Mouse (Mus musculus): ENCODE measurements around the gene Csgalnact2. TPM values are rescaled to one million over a fixed set of nuclear protein-coding genes. Genes with fewer than 3 reads are reported as not detected.
A peak's percentile ranks its signal among the peaks of the same experiment; 100 is the strongest.

The Csgalnact2 gene
- polyA plus RNA-seq, 2 experiments = 4.5 to 8.6 TPM

- H3K4me1 ChIP-seq (replicated peaks; ENCODE audit: control insufficient read depth in 2 of 2, insufficient read depth in 2 of 2, low read length in 1 of 2) = peaks cover 5 to 11% of the 10 kb centered on the region in 2 experiments
- 66% methylated on average over 6 of the region's 6 CpGs for WGBS (ENCODE audit: insufficient replicate concordance)
- no peak overlapping the region for H3K27ac ChIP-seq
- no peak for DNase-seq (ENCODE audit: low read depth in 3 of 3, low spot score in 3 of 3)
- no peak overlapping the region for H3K4me3 ChIP-seq (ENCODE audit: insufficient read depth in 1 of 2, low read depth in 2 of 2, low read length in 2 of 2)
- no peak overlapping the region for H3K9ac ChIP-seq (replicated peaks)
- no peak overlapping the region for H3K4me2 ChIP-seq (ENCODE audit: low read depth)
- no peak for ATAC-seq (ENCODE audit: insufficient read depth)
- TF ChIP-seq EP300 (IDR thresholded peaks at IDR 0.05; ENCODE audit: low read depth) (no peak), CTCF (IDR thresholded peaks at IDR 0.05; ENCODE audit: low read depth) (no peak)
- no peaks in the 10 kb centered on the region for H3K9me3 ChIP-seq (ENCODE audit: control insufficient read depth, low read length)
- no peaks in the 10 kb centered on the region for H3K36me3 ChIP-seq (replicated peaks; ENCODE audit: control insufficient read depth, insufficient read depth, low read depth)
- no peaks in the 10 kb centered on the region for H3K27me3 ChIP-seq (ENCODE audit: control insufficient read depth, insufficient read depth, low read length)
These were observed 2.0 kb upstream of the Csgalnact2 start for GRCm38 (mm10) chr6:118140961-118141360.

GRCm38 (mm10) chr6:118137148-118137547, 1.8 kb downstream of the Csgalnact2 start:
- H3K4me2 ChIP-seq (ENCODE audit: low read depth) = peak overlapping the region; percentile 74
- no peak overlapping the region for H3K9ac ChIP-seq (replicated peaks)
- no peaks in the 10 kb centered on the region for H3K27me3 ChIP-seq (ENCODE audit: control insufficient read depth, insufficient read depth, low read length)
- DNase-seq (ENCODE audit: low read depth in 3 of 3, low spot score in 3 of 3) (peak in 1 of 3 experiments; percentile 28), ATAC-seq (ENCODE audit: insufficient read depth) (no peak)
- 13% methylated on average over 2 of the region's 2 CpGs for WGBS (ENCODE audit: insufficient replicate concordance)
- H3K4me3 ChIP-seq (ENCODE audit: insufficient read depth in 1 of 2, low read depth in 2 of 2, low read length in 2 of 2) = no peak overlapping the region
- peaks cover 5 to 14% of the 10 kb centered on the region in 2 experiments for H3K4me1 ChIP-seq (replicated peaks; ENCODE audit: control insufficient read depth in 2 of 2, insufficient read depth in 2 of 2, low read length in 1 of 2)
- no peak for TF ChIP-seq EP300 (IDR thresholded peaks at IDR 0.05; ENCODE audit: low read depth)
- TF ChIP-seq CTCF (IDR thresholded peaks at IDR 0.05; ENCODE audit: low read depth) = no peak
- no peaks in the 10 kb centered on the region for H3K36me3 ChIP-seq (replicated peaks; ENCODE audit: control insufficient read depth, insufficient read depth, low read depth)
- no peaks in the 10 kb centered on the region for H3K9me3 ChIP-seq (ENCODE audit: control insufficient read depth, low read length)
- H3K27ac ChIP-seq = 0 out of 2 replicates have a peak overlapping the region, but pooled peaks have one; percentile 9

- 67% methylated on average over 1 of the region's 1 CpGs for WGBS (ENCODE audit: insufficient replicate concordance)
- no peak overlapping the region for H3K4me3 ChIP-seq (ENCODE audit: insufficient read depth in 1 of 2, low read depth in 2 of 2, low read length in 2 of 2)
- no peak overlapping the region for H3K4me2 ChIP-seq (ENCODE audit: low read depth)
- no peak overlapping the region for H3K9ac ChIP-seq (replicated peaks)
- H3K4me1 ChIP-seq (replicated peaks; ENCODE audit: control insufficient read depth in 2 of 2, insufficient read depth in 2 of 2, low read length in 1 of 2) = peaks cover 5 to 15% of the 10 kb centered on the region in 2 experiments
- H3K36me3 ChIP-seq (replicated peaks; ENCODE audit: control insufficient read depth, insufficient read depth, low read depth) = no peaks in the 10 kb centered on the region
- ATAC-seq (ENCODE audit: insufficient read depth) (no peak), DNase-seq (ENCODE audit: low read depth in 3 of 3, low spot score in 3 of 3) (no peak)
- no peaks in the 10 kb centered on the region for H3K9me3 ChIP-seq (ENCODE audit: control insufficient read depth, low read length)
- no peaks in the 10 kb centered on the region for H3K27me3 ChIP-seq (ENCODE audit: control insufficient read depth, insufficient read depth, low read length)
- no peak for TF ChIP-seq CTCF (IDR thresholded peaks at IDR 0.05; ENCODE audit: low read depth)
- no peak for TF ChIP-seq EP300 (IDR thresholded peaks at IDR 0.05; ENCODE audit: low read depth)
- H3K27ac ChIP-seq = no peak overlapping the region
These were observed 4.5 kb downstream of the Csgalnact2 start for GRCm38 (mm10) chr6:118134461-118134860.

- TF ChIP-seq EP300 (IDR thresholded peaks at IDR 0.05; ENCODE audit: low read depth) (no peak), CTCF (IDR thresholded peaks at IDR 0.05; ENCODE audit: low read depth) (no peak)
- peaks cover 7 to 23% of the 10 kb centered on the region in 2 experiments; a peak in 3 of 4 replicates for H3K4me1 ChIP-seq (replicated peaks; ENCODE audit: control insufficient read depth in 2 of 2, insufficient read depth in 2 of 2, low read length in 1 of 2)
- 40% methylated on average over 2 of the region's 2 CpGs for WGBS (ENCODE audit: insufficient replicate concordance)
- no peak overlapping the region for H3K27ac ChIP-seq
- H3K36me3 ChIP-seq (replicated peaks; ENCODE audit: control insufficient read depth, insufficient read depth, low read depth) = no peaks in the 10 kb centered on the region
- H3K4me2 ChIP-seq (ENCODE audit: low read depth) = no peak overlapping the region
- DNase-seq (ENCODE audit: low read depth in 3 of 3, low spot score in 3 of 3) = no peak
- H3K9ac ChIP-seq (replicated peaks) = no peak overlapping the region
- H3K27me3 ChIP-seq (ENCODE audit: control insufficient read depth, insufficient read depth, low read length) = no peaks in the 10 kb centered on the region
- no peak for ATAC-seq (ENCODE audit: insufficient read depth)
- H3K9me3 ChIP-seq (ENCODE audit: control insufficient read depth, low read length) = no peaks in the 10 kb centered on the region
- H3K4me3 ChIP-seq (ENCODE audit: insufficient read depth in 1 of 2, low read depth in 2 of 2, low read length in 2 of 2) = no peak overlapping the region
These were observed 8.9 kb downstream of the Csgalnact2 start for GRCm38 (mm10) chr6:118130022-118130421.

GRCm38 (mm10) chr6:118127827-118128487, 11.0 kb downstream of the Csgalnact2 start:
- Histone ChIP-seq H3K9ac (replicated peaks) (no peak overlapping the region), H3K27me3 (ENCODE audit: control insufficient read depth, insufficient read depth, low read length) (no peaks in the 10 kb centered on the region), H3K36me3 (replicated peaks; ENCODE audit: control insufficient read depth, insufficient read depth, low read depth) (peaks cover 6% of the 10 kb centered on the region), H3K9me3 (ENCODE audit: control insufficient read depth, low read length) (no peaks in the 10 kb centered on the region), H3K4me2 (ENCODE audit: low read depth) (peak overlapping the region; percentile 16), H3K27ac (no peak overlapping the region), H3K4me3 (ENCODE audit: insufficient read depth in 1 of 2, low read depth in 2 of 2, low read length in 2 of 2) (no peak overlapping the region), H3K4me1 (replicated peaks; ENCODE audit: control insufficient read depth in 2 of 2, insufficient read depth in 2 of 2, low read length in 1 of 2) (peaks cover 7 to 23% of the 10 kb centered on the region in 2 experiments; a peak in 3 of 4 replicates)
- DNase-seq (ENCODE audit: low read depth in 3 of 3, low spot score in 3 of 3) (peak in 1 of 3 experiments; percentile 36), ATAC-seq (ENCODE audit: insufficient read depth) (peak; percentile 62; the same call in 1 of the 2 replicates)
- WGBS (ENCODE audit: insufficient replicate concordance) = 4% methylated on average over 6 of the region's 6 CpGs
- peak; percentile 49; the same call in 1 of the 2 replicates for TF ChIP-seq EP300 (IDR thresholded peaks at IDR 0.05; ENCODE audit: low read depth)
- no peak for TF ChIP-seq CTCF (IDR thresholded peaks at IDR 0.05; ENCODE audit: low read depth)

Data from liver, embryonic 14.5 days (tissue).